ENCODE assay signal across 8 mouse cellular contexts in genomic region chr17:46327413-46327905, GRCm38 (mm10). TPM values are rescaled to one million over a fixed set of nuclear protein-coding genes. Genes with fewer than 3 reads are reported as not detected.
DNase-seq lines count a peak whose midpoint lies in the region; ATAC-seq and TF ChIP-seq lines count a peak whose summit lies in the region.

No protein-coding gene starts in this region.

- WGBS in heart, embryonic 16.5 days = 4% methylated on average over 25 of the region's 27 CpGs
- WGBS in forebrain, embryonic 15.5 days = 2% methylated on average over 27 of the region's 27 CpGs
- WGBS in midbrain, embryonic 10.5 days = 4% methylated on average over 27 of the region's 27 CpGs

- no peaks in the 10 kb centered on the region; the same call in 1 of the 2 replicates for H3K79me2 ChIP-seq in MEL (ENCODE audit: control insufficient read depth, insufficient read depth, low read length, poor library complexity)

- peak in 1 of 2 experiments; percentile 96; a peak in 1 of 4 replicates for TF ChIP-seq POLR2A in MEL (IDR thresholded peaks at IDR 0.05; ENCODE audit: control insufficient read depth in 1 of 2, insufficient read depth in 1 of 2, low read depth in 1 of 2, low read length in 2 of 2, poor library complexity in 1 of 2)

- no peak for DNase-seq in heart, postnatal 4 days
- no peak for DNase-seq in MEL (ENCODE audit: low read depth, low spot score)
- DNase-seq in midbrain, embryonic 10.5 days (ENCODE audit: low spot score) = no peak
- no peak for DNase-seq in left cerebral cortex, postnatal 10 days (ENCODE audit: extremely low spot score in 1 of 2, low spot score in 2 of 2)
- DNase-seq in frontal cortex, postnatal 10 days (ENCODE audit: low spot score in 2 of 2) = no peak
- DNase-seq in left cerebral cortex, postnatal 36 days (ENCODE audit: low spot score in 2 of 2) = no peak

- H3K9ac ChIP-seq in heart, embryonic 16.5 days (ENCODE audit: low read length) = peak overlapping the region; percentile 93
- H3K9ac ChIP-seq in MEL (ENCODE audit: control insufficient read depth, low read depth, low read length, poor library complexity, severe bottlenecking) = peak overlapping the region; percentile 88
- H3K9ac ChIP-seq in forebrain, embryonic 15.5 days (replicated peaks) = peak overlapping the region; percentile 89

- TF ChIP-seq CTCF in MEL (IDR thresholded peaks at IDR 0.05 in 2 of 3, conservative IDR thresholded peaks at IDR 0.05 in 1 of 3; ENCODE audit: control insufficient read depth in 1 of 3, insufficient read depth in 1 of 3, low read depth in 2 of 3, low read length in 3 of 3, poor library complexity in 1 of 3, severe bottlenecking in 1 of 3) = no peak

- peaks cover 7% of the 10 kb centered on the region; the same call in 1 of the 2 replicates for H3K36me3 ChIP-seq in heart, embryonic 16.5 days (ENCODE audit: control insufficient read depth, insufficient read depth)
- H3K36me3 ChIP-seq in MEL (ENCODE audit: control insufficient read depth in 1 of 2, insufficient read depth in 2 of 2, low read length in 2 of 2) = peaks cover 0 to 18% of the 10 kb centered on the region in 2 experiments; a peak in 2 of 4 replicates
- 0 out of 2 replicates have a peak, but pooled peaks cover 2% of the 10 kb centered on the region for H3K36me3 ChIP-seq in forebrain, embryonic 15.5 days
- H3K36me3 ChIP-seq in midbrain, embryonic 10.5 days = peaks cover 22% of the 10 kb centered on the region

- peaks cover 7% of the 10 kb centered on the region for H3K4me1 ChIP-seq in heart, embryonic 16.5 days (ENCODE audit: control insufficient read depth, insufficient read depth, low read length)
- H3K4me1 ChIP-seq in MEL (ENCODE audit: control insufficient read depth in 1 of 2, insufficient read depth in 2 of 2, low read length in 2 of 2) = peaks cover 4 to 20% of the 10 kb centered on the region in 2 experiments; a peak in 3 of 4 replicates
- peaks cover 16% of the 10 kb centered on the region for H3K4me1 ChIP-seq in forebrain, embryonic 15.5 days
- H3K4me1 ChIP-seq in midbrain, embryonic 10.5 days = peaks cover 21% of the 10 kb centered on the region

- intact Hi-C loops in left cerebral cortex, postnatal 10 days (cut with DNase I) = no loop called here
- intact Hi-C loops in left cerebral cortex, postnatal 36 days (cut with DNase I) = no loop called here

- no peak for ATAC-seq in heart, embryonic 16.5 days (replicated peaks; ENCODE audit: extremely low read depth, insufficient read depth, low FRiP score)
- ATAC-seq in forebrain, embryonic 15.5 days (replicated peaks) = no peak

- no peaks in the 10 kb centered on the region for H3K9me3 ChIP-seq in heart, embryonic 16.5 days (replicated peaks; ENCODE audit: control insufficient read depth, low read length)
- H3K9me3 ChIP-seq in MEL (replicated peaks; ENCODE audit: insufficient read depth, low read length) = no peaks in the 10 kb centered on the region
- no peaks in the 10 kb centered on the region for H3K9me3 ChIP-seq in forebrain, embryonic 15.5 days
- H3K9me3 ChIP-seq in midbrain, embryonic 10.5 days (replicated peaks) = no peaks in the 10 kb centered on the region

- H3K4me2 ChIP-seq in heart, embryonic 16.5 days (ENCODE audit: low read depth, low read length) = peak overlapping the region; percentile 67
- H3K4me2 ChIP-seq in forebrain, embryonic 15.5 days (replicated peaks) = peak overlapping the region; percentile 85

- peak overlapping the region; percentile 85 for H3K4me3 ChIP-seq in heart, embryonic 16.5 days (ENCODE audit: low read length)
- H3K4me3 ChIP-seq in MEL (ENCODE audit: control insufficient read depth in 1 of 2, insufficient read depth in 1 of 2, low read depth in 2 of 2, low read length in 2 of 2) = peak overlapping the region; percentile 60 to 78
- peak overlapping the region; percentile 84 for H3K4me3 ChIP-seq in forebrain, embryonic 15.5 days
- H3K4me3 ChIP-seq in midbrain, embryonic 10.5 days = peak overlapping the region; percentile 73

- H3K27me3 ChIP-seq in heart, embryonic 16.5 days (ENCODE audit: control insufficient read depth, insufficient read depth, low read length) = no peaks in the 10 kb centered on the region
- H3K27me3 ChIP-seq in MEL (ENCODE audit: control insufficient read depth in 1 of 2, insufficient read depth in 2 of 2, low read length in 2 of 2) = no peaks in the 10 kb centered on the region
- H3K27me3 ChIP-seq in forebrain, embryonic 15.5 days = no peaks in the 10 kb centered on the region
- H3K27me3 ChIP-seq in midbrain, embryonic 10.5 days (ENCODE audit: low read depth, poor library complexity, severe bottlenecking) = no peaks in the 10 kb centered on the region

- no peak for TF ChIP-seq EP300 in MEL (IDR thresholded peaks at IDR 0.05; ENCODE audit: low read depth in 1 of 2, low read length in 2 of 2)

- TF ChIP-seq RAD21 in MEL (IDR thresholded peaks at IDR 0.05; ENCODE audit: low read depth, low read length) = no peak

- H3K27ac ChIP-seq in heart, embryonic 16.5 days (ENCODE audit: low read length) = peak overlapping the region; percentile 94
- peak overlapping the region; percentile 66 for H3K27ac ChIP-seq in MEL (ENCODE audit: control insufficient read depth, low read depth, low read length)
- peak overlapping the region; percentile 98 for H3K27ac ChIP-seq in forebrain, embryonic 15.5 days (replicated peaks)
- H3K27ac ChIP-seq in midbrain, embryonic 10.5 days (replicated peaks) = peak overlapping the region; percentile 88

TF ChIP-seq in MEL, 35 proteins besides CTCF, POLR2A, EP300 and RAD21:
- no peak for TF ChIP-seq NELFE (IDR thresholded peaks at IDR 0.05; ENCODE audit: low read depth, low read length)
- 0 out of 2 replicates have a peak, but pooled peaks have one; percentile 69 for TF ChIP-seq POLR2AphosphoS5 (IDR thresholded peaks at IDR 0.05; ENCODE audit: borderline replicate concordance, low read depth, low read length)
- peak; percentile 82 for TF ChIP-seq ZNF384 (IDR thresholded peaks at IDR 0.05; ENCODE audit: low read depth, low read length)

RNA-seq across cellular contexts. Expression of gene Abcc10, which starts 0.7 kb away (rescaled TPM):
- 4.9 and 5.3 TPM in 2 replicates for polyA plus RNA-seq in heart, embryonic 16.5 days (2015; fragmentation: Nextera tagmentation; extraction: Ambion mirVana)
- total RNA-seq in heart, postnatal 4 days (2021) = 1 to 10 TPM; 5.1 to 5.8 TPM
- 2.8 and 4.0 TPM in 2 replicates for total RNA-seq in MEL (2012; rRNA removed)
- polyA plus RNA-seq in MEL (2012; ENCODE audit: insufficient read depth in 1 of 2, insufficient read length in 2 of 2, low read depth in 1 of 2, low replicate concordance in 2 of 2, missing spikeins in 1 of 2) = 1 to 10 TPM in 1 of 2 experiments, not detected in 1; 6.2 TPM
- polyA plus RNA-seq in forebrain, embryonic 15.5 days (2015; fragmentation: Nextera tagmentation; extraction: Ambion mirVana) = 6.6 and 8.1 TPM in 2 replicates
- 7.6 and 8.9 TPM in 2 replicates for polyA plus RNA-seq in midbrain, embryonic 10.5 days (2016; fragmentation: Nextera tagmentation; extraction: Ambion mirVana)
- 1 to 10 TPM; 8.1 to 8.7 TPM for total RNA-seq in left cerebral cortex, postnatal 10 days (2021)
- 10 to 100 TPM in 1 of 2 experiments, 1 to 10 TPM in 1; 8.1 to 11.9 TPM for total RNA-seq in left cerebral cortex, postnatal 36 days (2021)

RNA-seq across cellular contexts. Expression of gene Dlk2, which starts 30.2 kb away (rescaled TPM):
- 1.3 and 1.4 TPM in 2 replicates for polyA plus RNA-seq in heart, embryonic 16.5 days (2015; fragmentation: Nextera tagmentation; extraction: Ambion mirVana)
- 1 to 10 TPM in 1 of 2 experiments, under 1 TPM in 1; 0.95 to 1.1 TPM for total RNA-seq in heart, postnatal 4 days (2021)
- not detected in 2 replicates for total RNA-seq in MEL (2012; rRNA removed)
- under 1 TPM in 1 of 2 experiments, not detected in 1; 0.07 TPM for polyA plus RNA-seq in MEL (2012; ENCODE audit: insufficient read depth in 1 of 2, insufficient read length in 2 of 2, low read depth in 1 of 2, low replicate concordance in 2 of 2, missing spikeins in 1 of 2)
- polyA plus RNA-seq in forebrain, embryonic 15.5 days (2015; fragmentation: Nextera tagmentation; extraction: Ambion mirVana) = 7.2 and 9.2 TPM in 2 replicates
- 0.68 and 0.78 TPM in 2 replicates for polyA plus RNA-seq in midbrain, embryonic 10.5 days (2016; fragmentation: Nextera tagmentation; extraction: Ambion mirVana)
- total RNA-seq in left cerebral cortex, postnatal 10 days (2021) = 10 to 100 TPM; 52.1 to 52.5 TPM
- 10 to 100 TPM; 50.7 to 71.8 TPM for total RNA-seq in left cerebral cortex, postnatal 36 days (2021)

RNA-seq across cellular contexts. Expression of gene Tjap1, which starts 44.6 kb away (rescaled TPM):
- polyA plus RNA-seq in heart, embryonic 16.5 days (2015; fragmentation: Nextera tagmentation; extraction: Ambion mirVana) = 42.5 and 45.3 TPM in 2 replicates
- 10 to 100 TPM; 55.0 to 59.0 TPM for total RNA-seq in heart, postnatal 4 days (2021)
- 11.0 and 12.9 TPM in 2 replicates for total RNA-seq in MEL (2012; rRNA removed)
- polyA plus RNA-seq in MEL (2012; ENCODE audit: insufficient read depth in 1 of 2, insufficient read length in 2 of 2, low read depth in 1 of 2, low replicate concordance in 2 of 2, missing spikeins in 1 of 2) = 10 to 100 TPM in 1 of 2 experiments, not detected in 1; 41.2 TPM
- 31.5 and 37.1 TPM in 2 replicates for polyA plus RNA-seq in forebrain, embryonic 15.5 days (2015; fragmentation: Nextera tagmentation; extraction: Ambion mirVana)
- polyA plus RNA-seq in midbrain, embryonic 10.5 days (2016; fragmentation: Nextera tagmentation; extraction: Ambion mirVana) = 65.8 and 68.2 TPM in 2 replicates
- 10 to 100 TPM; 33.2 to 37.8 TPM for total RNA-seq in left cerebral cortex, postnatal 10 days (2021)
- 10 to 100 TPM; 35.9 to 48.4 TPM for total RNA-seq in left cerebral cortex, postnatal 36 days (2021)

RNA-seq across cellular contexts. Expression of gene Zfp318, which starts 56.1 kb away (rescaled TPM):
- 3.1 and 5.4 TPM in 2 replicates for polyA plus RNA-seq in heart, embryonic 16.5 days (2015; fragmentation: Nextera tagmentation; extraction: Ambion mirVana)
- 10 to 100 TPM; 24.2 to 25.8 TPM for total RNA-seq in heart, postnatal 4 days (2021)
- total RNA-seq in MEL (2012; rRNA removed) = 7.9 and 8.1 TPM in 2 replicates
- 10 to 100 TPM; 21.3 to 36.8 TPM for polyA plus RNA-seq in MEL (2012; ENCODE audit: insufficient read depth in 1 of 2, insufficient read length in 2 of 2, low read depth in 1 of 2, low replicate concordance in 2 of 2, missing spikeins in 1 of 2)
- 12.8 and 13.5 TPM in 2 replicates for polyA plus RNA-seq in forebrain, embryonic 15.5 days (2015; fragmentation: Nextera tagmentation; extraction: Ambion mirVana)
- polyA plus RNA-seq in midbrain, embryonic 10.5 days (2016; fragmentation: Nextera tagmentation; extraction: Ambion mirVana) = 7.8 and 9.9 TPM in 2 replicates
- total RNA-seq in left cerebral cortex, postnatal 10 days (2021) = 10 to 100 TPM; 78.2 to 79.2 TPM
- total RNA-seq in left cerebral cortex, postnatal 36 days (2021) = 10 to 100 TPM; 54.1 to 64.3 TPM

Comparison
In these comparisons a context has a peak if more than half of its experiments do, and no peak if none do; other contexts are left out.
1. RNA of gene Dlk2, which starts 30.2 kb away (total RNA-seq): 50.7 to 71.8 TPM in left cerebral cortex, postnatal 36 days and 52.1 to 52.5 TPM in left cerebral cortex, postnatal 10 days; 0.95 to 1.1 TPM in heart, postnatal 4 days and not detected in MEL; every median in the first group is over 10 times any median in the second.
2. Peak in every context shown above with its lines, with median percentiles within 50 percentile points of each other: H3K27ac ChIP-seq, H3K4me3 ChIP-seq and H3K9ac ChIP-seq.